Mouse (Mus musculus): ENCODE measurements around the gene Inpp5d. TPM values are rescaled to one million over a fixed set of nuclear protein-coding genes. Genes with fewer than 3 reads are reported as not detected.

Inpp5d gene
- total and polyA plus RNA-seq, 2 experiments from 2014 or later, result 3.0 to 25.4 TPM

GRCm38 (mm10) chr1:87636716-87637117 is 16.6 kb downstream of the Inpp5d start:
- WGBS, result 90% methylated on average over 12 of the region's 12 CpGs
- DNase-seq, result no peak
- no peak overlapping the region for H3K9ac ChIP-seq
- no peaks in the 10 kb centered on the region for H3K36me3 ChIP-seq (ENCODE audit: insufficient read depth)
- ATAC-seq, result no peak
- H3K27ac ChIP-seq (ENCODE audit: low read depth, low read length), result no peak overlapping the region
- no peaks in the 10 kb centered on the region for H3K27me3 ChIP-seq (ENCODE audit: insufficient read depth, low read length)
- H3K4me1 ChIP-seq (ENCODE audit: insufficient read depth), result no peaks in the 10 kb centered on the region
- no peak overlapping the region for H3K4me2 ChIP-seq (ENCODE audit: low read depth)
- TF ChIP-seq CTCF (IDR thresholded peaks at IDR 0.05; ENCODE audit: low read depth), result no peak
- H3K4me3 ChIP-seq (ENCODE audit: low read depth, low read length), result no peak overlapping the region
- H3K9me3 ChIP-seq (ENCODE audit: low read length), result no peaks in the 10 kb centered on the region

DNA sequence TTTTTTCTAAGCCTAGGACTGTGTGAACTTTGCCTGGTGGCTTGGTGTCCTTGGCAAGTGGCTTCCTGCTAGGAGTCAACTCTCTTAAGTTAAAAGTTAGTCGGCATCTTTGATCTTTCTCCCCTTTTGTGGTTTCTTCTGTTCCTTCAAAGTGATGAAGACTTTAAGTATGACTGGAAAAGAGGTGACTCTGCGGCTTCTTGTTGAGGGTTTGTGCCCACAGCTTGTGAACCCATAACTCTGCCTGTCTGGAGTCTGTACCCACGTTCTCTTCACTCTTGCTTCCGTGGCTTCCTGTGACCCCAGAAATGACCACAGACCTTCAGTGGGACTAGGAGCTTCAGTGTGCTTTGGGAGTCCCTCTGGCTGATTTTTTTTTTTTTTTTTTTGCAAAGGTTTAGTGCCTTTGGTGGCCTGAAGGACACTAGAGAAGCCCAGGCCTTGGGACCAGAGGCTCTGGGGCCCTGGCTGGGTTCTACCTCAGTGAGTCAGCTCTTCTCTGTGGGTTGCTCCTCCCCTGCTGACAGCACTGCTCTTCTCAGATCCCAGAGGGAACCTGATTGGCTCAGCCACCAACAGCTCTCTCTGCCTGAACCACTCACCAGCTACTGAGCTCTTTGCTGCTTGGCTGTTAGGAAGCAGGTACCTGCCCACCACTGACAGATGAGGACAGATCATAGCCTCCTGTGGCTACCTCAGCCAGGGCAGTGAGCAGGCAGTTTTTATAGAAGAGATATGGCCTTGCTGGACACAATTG is 17.2 kb downstream of the Inpp5d start:
- DNase-seq (no peak), ATAC-seq (no peak)
- TF ChIP-seq CTCF (IDR thresholded peaks at IDR 0.05; ENCODE audit: low read depth), result no peak
- Histone ChIP-seq H3K4me2 (ENCODE audit: low read depth) (no peak overlapping the region), H3K9me3 (ENCODE audit: low read length) (no peaks in the 10 kb centered on the region), H3K4me1 (ENCODE audit: insufficient read depth) (no peaks in the 10 kb centered on the region), H3K27ac (ENCODE audit: low read depth, low read length) (no peak overlapping the region), H3K36me3 (ENCODE audit: insufficient read depth) (no peaks in the 10 kb centered on the region), H3K27me3 (ENCODE audit: insufficient read depth, low read length) (no peaks in the 10 kb centered on the region), H3K9ac (no peak overlapping the region), H3K4me3 (ENCODE audit: low read depth, low read length) (no peak overlapping the region)
- WGBS, result 91% methylated on average over 4 of the region's 4 CpGs

DNA sequence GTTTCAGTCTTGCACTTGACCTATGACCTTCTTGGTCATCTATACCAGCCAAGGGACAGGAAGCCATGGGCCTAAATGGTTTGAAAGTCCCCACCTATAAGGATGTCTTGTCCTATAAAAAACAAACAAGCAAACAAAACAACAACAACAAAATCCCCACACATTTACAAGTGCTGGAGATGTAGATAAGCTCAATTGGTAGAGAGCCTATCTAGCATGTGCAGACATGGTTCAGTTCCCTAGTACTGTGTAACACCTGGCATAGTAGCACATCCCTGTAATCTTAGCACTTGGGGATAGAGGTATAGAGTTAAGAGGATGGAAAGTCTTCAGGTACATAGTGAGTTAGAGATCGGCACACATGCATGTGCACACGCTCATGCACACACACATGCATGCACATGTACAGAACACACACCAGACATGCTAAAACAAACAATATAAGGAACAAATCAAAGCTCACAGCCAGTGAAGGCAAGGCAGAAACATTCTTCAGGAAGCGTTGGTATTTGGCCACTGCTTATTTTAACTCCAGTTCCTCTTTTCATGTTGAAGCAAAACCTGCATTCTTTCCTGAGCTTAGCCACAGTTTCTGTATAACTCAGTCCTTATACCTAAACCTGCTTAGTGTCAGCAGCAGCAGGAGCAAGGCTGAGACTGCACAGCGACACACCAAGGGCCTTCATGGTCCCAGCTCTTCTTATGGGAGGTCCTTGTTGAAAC is 17.9 kb downstream of the Inpp5d start:
- TF ChIP-seq CTCF (IDR thresholded peaks at IDR 0.05; ENCODE audit: low read depth), result no peak
- H3K4me3 ChIP-seq (ENCODE audit: low read depth, low read length), result no peak overlapping the region
- H3K27ac ChIP-seq (ENCODE audit: low read depth, low read length), result no peak overlapping the region
- ATAC-seq (no peak), DNase-seq (no peak)
- no peaks in the 10 kb centered on the region for H3K27me3 ChIP-seq (ENCODE audit: insufficient read depth, low read length)
- H3K4me2 ChIP-seq (ENCODE audit: low read depth), result no peak overlapping the region
- 91% methylated on average over 4 of the region's 4 CpGs for WGBS
- H3K4me1 ChIP-seq (ENCODE audit: insufficient read depth), result no peaks in the 10 kb centered on the region
- H3K36me3 ChIP-seq (ENCODE audit: insufficient read depth), result no peaks in the 10 kb centered on the region
- H3K9me3 ChIP-seq (ENCODE audit: low read length), result no peaks in the 10 kb centered on the region
- no peak overlapping the region for H3K9ac ChIP-seq

DNA sequence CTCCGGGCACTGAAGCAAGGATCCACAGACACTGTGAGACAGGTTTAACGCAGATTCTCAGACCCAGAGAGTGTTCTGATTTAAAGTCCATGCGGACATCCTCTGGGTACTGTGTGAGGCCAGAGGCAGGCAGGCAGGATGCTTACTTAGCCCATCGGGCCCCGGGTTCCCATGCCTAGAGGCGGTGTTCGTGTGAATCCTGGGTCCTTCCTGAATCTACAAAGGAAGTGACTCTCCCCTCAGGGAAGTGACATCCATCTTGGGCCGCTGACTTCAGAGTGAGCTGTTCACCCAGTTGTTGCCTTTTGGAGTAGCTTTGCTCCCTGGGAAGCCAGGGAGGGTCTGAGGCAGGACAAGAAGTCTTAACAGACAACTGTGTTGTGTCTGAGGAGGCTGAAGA is 19.6 kb downstream of the Inpp5d start:
- H3K36me3 ChIP-seq (ENCODE audit: insufficient read depth), result no peaks in the 10 kb centered on the region
- H3K9me3 ChIP-seq (ENCODE audit: low read length), result no peaks in the 10 kb centered on the region
- DNase-seq (no peak), ATAC-seq (no peak)
- H3K4me3 ChIP-seq (ENCODE audit: low read depth, low read length), result no peak overlapping the region
- no peaks in the 10 kb centered on the region for H3K4me1 ChIP-seq (ENCODE audit: insufficient read depth)
- 94% methylated on average over 8 of the region's 8 CpGs for WGBS
- no peak overlapping the region for H3K27ac ChIP-seq (ENCODE audit: low read depth, low read length)
- TF ChIP-seq CTCF (IDR thresholded peaks at IDR 0.05; ENCODE audit: low read depth), result no peak
- H3K4me2 ChIP-seq (ENCODE audit: low read depth), result no peak overlapping the region
- no peak overlapping the region for H3K9ac ChIP-seq
- H3K27me3 ChIP-seq (ENCODE audit: insufficient read depth, low read length), result no peaks in the 10 kb centered on the region

DNA sequence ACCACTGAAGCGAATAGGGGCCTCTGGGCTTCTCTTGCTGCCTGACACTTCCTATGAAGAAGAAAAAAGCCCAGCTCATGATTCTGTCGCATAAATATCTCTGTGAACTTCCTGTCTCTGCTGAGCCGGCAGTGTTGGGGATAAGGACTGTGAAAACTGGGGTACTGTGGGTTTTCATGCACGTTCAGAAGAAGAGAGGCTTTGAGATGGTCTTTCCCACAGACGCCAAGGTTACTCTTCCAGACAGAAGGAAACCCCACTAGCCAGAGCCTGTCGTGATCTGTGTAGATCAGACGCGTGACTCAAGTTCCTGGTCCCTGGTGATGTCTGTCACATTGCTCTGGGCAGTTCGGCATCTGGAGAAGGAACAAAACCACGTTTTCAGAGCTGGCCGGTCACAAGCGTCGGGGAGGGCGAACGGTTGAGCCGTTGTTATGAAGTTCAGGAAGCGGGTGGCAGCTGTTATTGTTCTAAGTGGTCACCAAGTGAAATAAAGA is 20.1 kb downstream of the Inpp5d start:
- no peak overlapping the region for H3K9ac ChIP-seq
- no peaks in the 10 kb centered on the region for H3K27me3 ChIP-seq (ENCODE audit: insufficient read depth, low read length)
- WGBS, result 81% methylated on average over 17 of the region's 17 CpGs
- H3K9me3 ChIP-seq (ENCODE audit: low read length), result no peaks in the 10 kb centered on the region
- H3K36me3 ChIP-seq (ENCODE audit: insufficient read depth), result no peaks in the 10 kb centered on the region
- no peak overlapping the region for H3K4me2 ChIP-seq (ENCODE audit: low read depth)
- H3K4me1 ChIP-seq (ENCODE audit: insufficient read depth), result no peaks in the 10 kb centered on the region
- ATAC-seq (no peak), DNase-seq (no peak)
- TF ChIP-seq CTCF (IDR thresholded peaks at IDR 0.05; ENCODE audit: low read depth), result no peak
- H3K27ac ChIP-seq (ENCODE audit: low read depth, low read length), result no peak overlapping the region
- H3K4me3 ChIP-seq (ENCODE audit: low read depth, low read length), result no peak overlapping the region

DNA sequence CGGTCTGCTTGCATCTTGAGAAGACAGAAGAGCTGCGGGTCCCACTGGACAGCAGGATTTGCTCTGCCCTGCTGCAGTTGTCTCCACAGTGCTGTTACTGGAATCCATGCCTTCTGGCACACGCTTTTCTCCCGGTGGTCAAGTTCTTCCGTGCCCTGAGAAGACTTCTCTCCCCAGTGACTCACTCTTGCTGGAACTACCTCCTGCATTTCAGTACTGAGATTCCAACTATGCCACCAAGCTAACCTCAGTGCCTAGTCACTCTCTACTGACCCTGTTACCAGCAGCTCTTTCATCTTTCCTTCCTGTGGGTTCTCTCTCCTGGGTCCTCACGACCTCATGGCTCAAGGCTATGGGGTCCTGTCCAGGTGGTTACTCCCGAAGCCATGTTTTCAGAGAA is 22.9 kb downstream of the Inpp5d start:
- 87% methylated on average over 7 of the region's 7 CpGs for WGBS
- ATAC-seq, result no peak
- no peak overlapping the region for H3K27ac ChIP-seq (ENCODE audit: low read depth, low read length)
- no peaks in the 10 kb centered on the region for H3K9me3 ChIP-seq (ENCODE audit: low read length)
- no peak overlapping the region for H3K4me2 ChIP-seq (ENCODE audit: low read depth)
- no peaks in the 10 kb centered on the region for H3K36me3 ChIP-seq (ENCODE audit: insufficient read depth)
- TF ChIP-seq CTCF (IDR thresholded peaks at IDR 0.05; ENCODE audit: low read depth), result no peak
- no peak overlapping the region for H3K9ac ChIP-seq
- H3K4me1 ChIP-seq (ENCODE audit: insufficient read depth), result no peaks in the 10 kb centered on the region
- DNase-seq, result no peak
- H3K4me3 ChIP-seq (ENCODE audit: low read depth, low read length), result no peak overlapping the region
- no peaks in the 10 kb centered on the region for H3K27me3 ChIP-seq (ENCODE audit: insufficient read depth, low read length)

- no peak overlapping the region for H3K4me2 ChIP-seq (ENCODE audit: low read depth)
- no peak for DNase-seq
- H3K9ac ChIP-seq, result no peak overlapping the region
- no peaks in the 10 kb centered on the region for H3K4me1 ChIP-seq (ENCODE audit: insufficient read depth)
- H3K36me3 ChIP-seq (ENCODE audit: insufficient read depth), result no peaks in the 10 kb centered on the region
- no peak for TF ChIP-seq CTCF (IDR thresholded peaks at IDR 0.05; ENCODE audit: low read depth)
- H3K9me3 ChIP-seq (ENCODE audit: low read length), result no peaks in the 10 kb centered on the region
- 77% methylated on average over 7 of the region's 7 CpGs for WGBS
- H3K27ac ChIP-seq (ENCODE audit: low read depth, low read length), result no peak overlapping the region
- no peak overlapping the region for H3K4me3 ChIP-seq (ENCODE audit: low read depth, low read length)
- no peaks in the 10 kb centered on the region for H3K27me3 ChIP-seq (ENCODE audit: insufficient read depth, low read length)
- ATAC-seq, result no peak
Measured at GRCm38 (mm10) chr1:87645041-87645440, 24.9 kb downstream of the Inpp5d start.
